Mouse (Mus musculus): ENCODE measurements around the gene Sez6l2.

DNA sequence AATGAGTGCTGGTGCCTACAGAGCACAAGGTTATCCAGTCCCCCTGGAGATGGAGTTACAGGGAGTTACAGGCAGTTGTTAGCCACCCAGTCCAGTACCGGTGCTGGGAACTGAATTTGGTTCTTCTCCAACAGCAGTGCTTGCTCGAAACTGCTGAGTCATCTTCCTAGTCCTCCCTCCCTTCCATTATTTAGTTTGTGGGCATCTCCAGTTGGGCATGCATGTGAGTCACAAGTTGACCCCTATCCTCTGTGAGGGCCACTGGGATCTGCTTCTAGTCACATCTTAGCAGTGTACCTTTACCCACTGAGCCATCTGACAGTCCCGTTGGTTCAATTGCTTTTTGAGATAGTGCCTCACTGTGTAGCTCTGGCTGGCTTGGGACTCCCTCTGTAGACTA is 44.8 kb upstream of the Sez6l2 start:
- TF ChIP-seq CTCF (IDR thresholded peaks at IDR 0.05; ENCODE audit: borderline replicate concordance, control insufficient read depth, extremely low read depth, insufficient read depth, low read length, poor library complexity) (no peak), POLR2A (IDR thresholded peaks at IDR 0.05; ENCODE audit: control insufficient read depth, extremely low read depth, insufficient read depth, low read length, poor library complexity) (no peak)
